ENCODE assay signal across 9 mouse cellular contexts in the genomic region with DNA sequence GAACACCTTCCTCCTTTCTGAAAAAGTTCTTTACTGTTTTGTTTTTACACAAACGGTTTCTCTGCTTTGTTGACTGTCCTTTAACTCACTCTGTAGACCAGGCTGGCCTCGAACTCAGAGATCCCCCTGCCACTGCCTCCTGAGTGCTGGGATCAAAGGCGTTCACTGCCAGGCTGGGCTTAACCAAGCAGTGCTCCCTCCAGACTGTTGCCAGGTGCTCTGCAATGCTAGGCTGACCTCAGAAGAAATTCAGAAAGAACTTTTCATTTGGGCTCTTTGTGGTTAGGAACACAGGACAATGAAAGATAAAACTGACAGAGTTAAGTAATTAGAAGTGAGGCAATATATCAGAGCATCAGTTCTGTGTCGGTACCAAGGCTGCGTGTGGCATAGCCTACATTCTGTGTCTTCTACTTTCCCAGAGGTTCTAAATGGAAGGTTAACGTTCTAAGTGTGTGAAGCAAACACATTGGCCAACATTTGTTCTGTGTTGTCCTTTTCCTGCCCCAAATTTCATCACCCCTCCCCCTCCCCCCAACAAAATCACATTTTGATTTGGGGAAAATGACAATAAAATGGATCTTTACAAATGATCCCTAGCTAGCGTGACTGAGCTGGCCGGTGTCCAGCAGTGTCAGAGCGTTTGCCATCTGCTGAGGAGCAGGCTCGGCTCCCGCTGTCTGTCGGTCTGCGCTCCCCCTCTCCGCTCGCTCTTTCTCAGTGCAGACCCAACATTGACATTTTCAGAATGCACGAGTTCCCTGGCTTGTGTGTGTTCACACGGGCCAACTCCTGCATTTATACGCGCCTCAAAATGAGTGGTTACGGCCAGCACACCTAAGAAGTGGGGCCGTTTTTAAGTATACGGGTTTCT. TPM values are rescaled to one million over a fixed set of nuclear protein-coding genes. Genes with fewer than 3 reads are reported as not detected.
DNase-seq lines count a peak whose midpoint lies in the region; ATAC-seq and TF ChIP-seq lines count a peak whose summit lies in the region.
"Had no signal": no experiment of that assay in that cellular context is flagged by ENCODE, and none has a peak within 500 bp of the region (broad histone marks: within the 10 kb centered on the region; RNA-seq: fewer than 3 reads in every experiment).

No protein-coding gene starts in this region.

- intact Hi-C loops in heart, adult 2 months (cut with DNase I) = no loop called here

- H3K4me1 ChIP-seq in heart, adult 2 months (ENCODE audit: control insufficient read depth, insufficient read depth, low read length) = peaks cover 4% of the 10 kb centered on the region
- peaks cover 2% of the 10 kb centered on the region; the same call in 1 of the 2 replicates for H3K4me1 ChIP-seq in heart, embryonic 11.5 days (ENCODE audit: control insufficient read depth, insufficient read depth, low read length)
- H3K4me1 ChIP-seq in embryonic facial prominence, embryonic 15.5 days = peaks cover 25% of the 10 kb centered on the region
- H3K4me1 ChIP-seq in hindbrain, embryonic 14.5 days (replicated peaks; ENCODE audit: control insufficient read depth, insufficient read depth, low read length) = peaks cover 14% of the 10 kb centered on the region
- H3K4me1 ChIP-seq in limb, embryonic 14.5 days (ENCODE audit: control insufficient read depth, insufficient read depth, low read length) = peaks cover 22% of the 10 kb centered on the region
- peaks cover 7% of the 10 kb centered on the region for H3K4me1 ChIP-seq in stomach, embryonic 15.5 days

- no peak overlapping the region for H3K4me2 ChIP-seq in heart, embryonic 11.5 days
- H3K4me2 ChIP-seq in embryonic facial prominence, embryonic 15.5 days (replicated peaks) = peak overlapping the region; percentile 27
- H3K4me2 ChIP-seq in hindbrain, embryonic 14.5 days (replicated peaks) = peak overlapping the region; percentile 37
- H3K4me2 ChIP-seq in limb, embryonic 14.5 days (replicated peaks; ENCODE audit: low read depth, low read length, severe bottlenecking) = no peak overlapping the region
- H3K4me2 ChIP-seq in stomach, embryonic 15.5 days = peak overlapping the region; percentile 24; the same call in 1 of the 2 replicates

- DNase-seq in heart, adult 2 months = peak; percentile 34 to 65
- peak; percentile 77 for DNase-seq in adrenal gland, adult 2 months
- peak; percentile 70 for DNase-seq in hindbrain, embryonic 14.5 days (ENCODE audit: low spot score)
- no peak for DNase-seq in limb, embryonic 14.5 days (ENCODE audit: low spot score)
- DNase-seq in thymus, postnatal 25 days = no peak

- H3K9ac ChIP-seq in heart, adult 2 months (ENCODE audit: low read depth, low read length) = peak overlapping the region; percentile 40; the same call in 1 of the 2 replicates
- no peak overlapping the region for H3K9ac ChIP-seq in heart, embryonic 11.5 days (ENCODE audit: low read depth, low read length)
- no peak overlapping the region for H3K9ac ChIP-seq in embryonic facial prominence, embryonic 15.5 days
- peak overlapping the region; percentile 32; the same call in 1 of the 2 replicates for H3K9ac ChIP-seq in hindbrain, embryonic 14.5 days
- H3K9ac ChIP-seq in limb, embryonic 14.5 days (ENCODE audit: low read depth, low read length, severe bottlenecking) = no peak overlapping the region
- H3K9ac ChIP-seq in stomach, embryonic 15.5 days = no peak overlapping the region

- TF ChIP-seq POLR2A in heart, adult 2 months (IDR thresholded peaks at IDR 0.05; ENCODE audit: insufficient read depth, low read depth, low read length) = no peak
- no peak for TF ChIP-seq POLR2A in limb, embryonic 14.5 days (IDR thresholded peaks at IDR 0.05; ENCODE audit: borderline replicate concordance, extremely low read depth, insufficient read depth, insufficient read length)

- no peaks in the 10 kb centered on the region for H3K9me3 ChIP-seq in heart, embryonic 11.5 days (replicated peaks; ENCODE audit: control insufficient read depth, low read length)
- H3K9me3 ChIP-seq in embryonic facial prominence, embryonic 15.5 days (replicated peaks) = no peaks in the 10 kb centered on the region
- H3K9me3 ChIP-seq in hindbrain, embryonic 14.5 days (ENCODE audit: control insufficient read depth, low read length) = no peaks in the 10 kb centered on the region
- no peaks in the 10 kb centered on the region for H3K9me3 ChIP-seq in limb, embryonic 14.5 days (ENCODE audit: control insufficient read depth, low read length)
- no peaks in the 10 kb centered on the region for H3K9me3 ChIP-seq in stomach, embryonic 15.5 days

- ATAC-seq in heart, embryonic 11.5 days (replicated peaks; ENCODE audit: insufficient number of reproducible peaks, low FRiP score, low TSS enrichment) = no peak
- no peak for ATAC-seq in embryonic facial prominence, embryonic 15.5 days (ENCODE audit: insufficient number of reproducible peaks, low FRiP score, low TSS enrichment, low read depth)
- peak; percentile 66; the same call in 1 of the 2 replicates for ATAC-seq in hindbrain, embryonic 14.5 days (ENCODE audit: low FRiP score)
- peak; percentile 29; the same call in 1 of the 2 replicates for ATAC-seq in limb, embryonic 14.5 days (ENCODE audit: low FRiP score, low read depth)
- no peak for ATAC-seq in stomach, embryonic 15.5 days (ENCODE audit: insufficient read depth, low FRiP score, low read depth)

- H3K27me3 ChIP-seq in heart, adult 2 months (ENCODE audit: control insufficient read depth, insufficient read depth, low read length) = no peaks in the 10 kb centered on the region
- no peaks in the 10 kb centered on the region for H3K27me3 ChIP-seq in heart, embryonic 11.5 days (ENCODE audit: control insufficient read depth, insufficient read depth, low read length)
- no peaks in the 10 kb centered on the region for H3K27me3 ChIP-seq in embryonic facial prominence, embryonic 15.5 days
- H3K27me3 ChIP-seq in hindbrain, embryonic 14.5 days (ENCODE audit: control insufficient read depth, insufficient read depth, low read length) = no peaks in the 10 kb centered on the region
- no peaks in the 10 kb centered on the region for H3K27me3 ChIP-seq in limb, embryonic 14.5 days (ENCODE audit: control insufficient read depth, insufficient read depth, low read length)
- no peaks in the 10 kb centered on the region for H3K27me3 ChIP-seq in stomach, embryonic 15.5 days (replicated peaks)
- H3K27me3 ChIP-seq: CH12.LX had no signal

- peak overlapping the region; percentile 47 for H3K27ac ChIP-seq in heart, adult 2 months
- H3K27ac ChIP-seq in heart, embryonic 11.5 days (ENCODE audit: low read depth, low read length) = no peak overlapping the region
- no peak overlapping the region for H3K27ac ChIP-seq in embryonic facial prominence, embryonic 15.5 days (replicated peaks)
- H3K27ac ChIP-seq in hindbrain, embryonic 14.5 days = peak overlapping the region; percentile 82
- H3K27ac ChIP-seq in limb, embryonic 14.5 days (replicated peaks; ENCODE audit: low read depth, low read length) = peak overlapping the region; percentile 49; the same call in 1 of the 2 replicates
- peak overlapping the region; percentile 22; the same call in 1 of the 2 replicates for H3K27ac ChIP-seq in stomach, embryonic 15.5 days

- no peak for TF ChIP-seq EP300 in heart, adult 2 months (IDR thresholded peaks at IDR 0.05; ENCODE audit: insufficient read depth, low read depth, low read length)

- WGBS in heart, adult 2 months = 51% methylated on average over 22 of the region's 22 CpGs
- WGBS in heart, embryonic 11.5 days (ENCODE audit: insufficient replicate concordance) = 74% methylated on average over 22 of the region's 22 CpGs
- 46% methylated on average over 22 of the region's 22 CpGs for WGBS in embryonic facial prominence, embryonic 15.5 days
- WGBS in hindbrain, embryonic 14.5 days = 41% methylated on average over 22 of the region's 22 CpGs
- 64% methylated on average over 22 of the region's 22 CpGs for WGBS in limb, embryonic 14.5 days
- 50% methylated on average over 22 of the region's 22 CpGs for WGBS in stomach, embryonic 15.5 days

- H3K79me2 ChIP-seq in heart, adult 2 months (replicated peaks; ENCODE audit: control insufficient read depth, insufficient read depth, low read length) = no peaks in the 10 kb centered on the region

- TF ChIP-seq CTCF in heart, adult 2 months (IDR thresholded peaks at IDR 0.05) = no peak

- no peaks in the 10 kb centered on the region; the same call in 1 of the 2 replicates for H3K36me3 ChIP-seq in heart, adult 2 months (ENCODE audit: control insufficient read depth, insufficient read depth, low read length)
- no peaks in the 10 kb centered on the region for H3K36me3 ChIP-seq in heart, embryonic 11.5 days (ENCODE audit: control insufficient read depth, insufficient read depth, low read length)
- H3K36me3 ChIP-seq in embryonic facial prominence, embryonic 15.5 days = peaks cover 3% of the 10 kb centered on the region; the same call in 1 of the 2 replicates
- H3K36me3 ChIP-seq in hindbrain, embryonic 14.5 days (replicated peaks; ENCODE audit: control insufficient read depth, insufficient read depth) = no peaks in the 10 kb centered on the region
- no peaks in the 10 kb centered on the region for H3K36me3 ChIP-seq in limb, embryonic 14.5 days (ENCODE audit: control insufficient read depth, insufficient read depth, low read length)
- no peaks in the 10 kb centered on the region for H3K36me3 ChIP-seq in stomach, embryonic 15.5 days

- H3K4me3 ChIP-seq in heart, adult 2 months = peak overlapping the region; percentile 33
- H3K4me3 ChIP-seq in heart, embryonic 11.5 days (ENCODE audit: low read depth, low read length) = no peak overlapping the region
- peak overlapping the region; percentile 17 for H3K4me3 ChIP-seq in embryonic facial prominence, embryonic 15.5 days (replicated peaks)
- no peak overlapping the region for H3K4me3 ChIP-seq in hindbrain, embryonic 14.5 days (replicated peaks; ENCODE audit: low read length)
- H3K4me3 ChIP-seq in limb, embryonic 14.5 days (replicated peaks; ENCODE audit: low read length) = no peak overlapping the region
- no peak overlapping the region for H3K4me3 ChIP-seq in stomach, embryonic 15.5 days (replicated peaks)

RNA-seq across cellular contexts. Expression of a gene that starts 12.2 kb away (rescaled TPM):
- total RNA-seq in heart, adult 2 months (2021) = not detected
- not detected in 2 replicates for polyA plus RNA-seq in heart, adult 2 months (2012; rRNA removed)
- 2.1 and 3.5 TPM in 2 replicates for polyA plus RNA-seq in heart, embryonic 11.5 days (2014; fragmentation: Nextera tagmentation; extraction: Ambion mirVana)
- total RNA-seq in adrenal gland, adult 2 months (2021) = not detected
- not detected in 2 replicates for polyA plus RNA-seq in adrenal gland, adult 2 months (2012; rRNA removed)
- polyA plus RNA-seq in embryonic facial prominence, embryonic 15.5 days (2015; fragmentation: Nextera tagmentation; extraction: Ambion mirVana) = not detected in 2 replicates
- 3.9 TPM in 1 of 2 replicates, not detected in the other for polyA plus RNA-seq in hindbrain, embryonic 14.5 days (2014; fragmentation: Nextera tagmentation; extraction: Ambion mirVana)
- polyA plus RNA-seq in limb, embryonic 14.5 days (2012; rRNA removed) = not detected in 2 replicates
- 4.4 TPM in 1 of 2 replicates, not detected in the other for polyA plus RNA-seq in limb, embryonic 14.5 days (2014; fragmentation: Nextera tagmentation; extraction: Ambion mirVana)
- polyA plus RNA-seq in stomach, embryonic 15.5 days (2015; fragmentation: Nextera tagmentation; extraction: Ambion mirVana) = 2.5 TPM in 1 of 2 replicates, not detected in the other

RNA-seq across cellular contexts. Expression of a gene that starts 31.0 kb away (rescaled TPM):
- total RNA-seq in heart, adult 2 months (2021) = 10 to 100 TPM; 32.7 to 35.5 TPM
- 6.2 and 6.3 TPM in 2 replicates for polyA plus RNA-seq in heart, adult 2 months (2012; rRNA removed)
- polyA plus RNA-seq in heart, embryonic 11.5 days (2014; fragmentation: Nextera tagmentation; extraction: Ambion mirVana) = 38.4 and 40.0 TPM in 2 replicates
- total RNA-seq in adrenal gland, adult 2 months (2021) = 10 to 100 TPM; 38.1 to 48.6 TPM
- 1.2 TPM in 2 replicates for polyA plus RNA-seq in adrenal gland, adult 2 months (2012; rRNA removed)
- polyA plus RNA-seq in embryonic facial prominence, embryonic 15.5 days (2015; fragmentation: Nextera tagmentation; extraction: Ambion mirVana) = 34.7 and 41.6 TPM in 2 replicates
- polyA plus RNA-seq in hindbrain, embryonic 14.5 days (2014; fragmentation: Nextera tagmentation; extraction: Ambion mirVana) = 35.3 and 35.6 TPM in 2 replicates
- polyA plus RNA-seq in limb, embryonic 14.5 days (2012; rRNA removed) = 25.6 and 33.9 TPM in 2 replicates
- polyA plus RNA-seq in limb, embryonic 14.5 days (2014; fragmentation: Nextera tagmentation; extraction: Ambion mirVana) = 38.6 and 40.3 TPM in 2 replicates
- 38.2 TPM in 2 replicates for polyA plus RNA-seq in stomach, embryonic 15.5 days (2015; fragmentation: Nextera tagmentation; extraction: Ambion mirVana)

RNA-seq across cellular contexts. Expression of a gene that starts 49.1 kb away (rescaled TPM):
- 10 to 100 TPM; 38.7 to 49.6 TPM for total RNA-seq in heart, adult 2 months (2021)
- 20.9 and 29.7 TPM in 2 replicates for polyA plus RNA-seq in heart, adult 2 months (2012; rRNA removed)
- polyA plus RNA-seq in heart, embryonic 11.5 days (2014; fragmentation: Nextera tagmentation; extraction: Ambion mirVana) = 33.1 and 36.6 TPM in 2 replicates
- 10 to 100 TPM; 29.6 to 31.1 TPM for total RNA-seq in adrenal gland, adult 2 months (2021)
- polyA plus RNA-seq in adrenal gland, adult 2 months (2012; rRNA removed) = 15.6 and 17.2 TPM in 2 replicates
- polyA plus RNA-seq in embryonic facial prominence, embryonic 15.5 days (2015; fragmentation: Nextera tagmentation; extraction: Ambion mirVana) = 41.7 and 47.9 TPM in 2 replicates
- 50.4 and 51.1 TPM in 2 replicates for polyA plus RNA-seq in hindbrain, embryonic 14.5 days (2014; fragmentation: Nextera tagmentation; extraction: Ambion mirVana)
- polyA plus RNA-seq in limb, embryonic 14.5 days (2012; rRNA removed) = 25.8 and 28.5 TPM in 2 replicates
- 40.1 and 42.2 TPM in 2 replicates for polyA plus RNA-seq in limb, embryonic 14.5 days (2014; fragmentation: Nextera tagmentation; extraction: Ambion mirVana)
- 36.1 and 37.8 TPM in 2 replicates for polyA plus RNA-seq in stomach, embryonic 15.5 days (2015; fragmentation: Nextera tagmentation; extraction: Ambion mirVana)

Comparison
In these comparisons a context has a peak if more than half of its experiments do, and no peak if none do; other contexts are left out.
1. H3K27ac ChIP-seq: peak in heart, adult 2 months (single experiment), hindbrain, embryonic 14.5 days (single experiment), limb, embryonic 14.5 days (single experiment) and stomach, embryonic 15.5 days (single experiment); none in heart, embryonic 11.5 days (single experiment) and embryonic facial prominence, embryonic 15.5 days (single experiment).
2. H3K4me3 ChIP-seq: peak in heart, adult 2 months (single experiment) and embryonic facial prominence, embryonic 15.5 days (single experiment); none in heart, embryonic 11.5 days (single experiment), hindbrain, embryonic 14.5 days (single experiment), limb, embryonic 14.5 days (single experiment) and stomach, embryonic 15.5 days (single experiment).
3. H3K9ac ChIP-seq: peak in heart, adult 2 months (single experiment) and hindbrain, embryonic 14.5 days (single experiment); none in heart, embryonic 11.5 days (single experiment), embryonic facial prominence, embryonic 15.5 days (single experiment), limb, embryonic 14.5 days (single experiment) and stomach, embryonic 15.5 days (single experiment).
4. DNase-seq: peak in heart, adult 2 months (2 of 2), adrenal gland, adult 2 months (single experiment) and hindbrain, embryonic 14.5 days (single experiment); none in limb, embryonic 14.5 days (single experiment) and thymus, postnatal 25 days (single experiment).
5. ATAC-seq: peak in hindbrain, embryonic 14.5 days (single experiment) and limb, embryonic 14.5 days (single experiment); none in heart, embryonic 11.5 days (single experiment), embryonic facial prominence, embryonic 15.5 days (single experiment) and stomach, embryonic 15.5 days (single experiment).
6. H3K4me2 ChIP-seq: peak in embryonic facial prominence, embryonic 15.5 days (single experiment), hindbrain, embryonic 14.5 days (single experiment) and stomach, embryonic 15.5 days (single experiment); none in heart, embryonic 11.5 days (single experiment) and limb, embryonic 14.5 days (single experiment).